Mouse (Mus musculus) cerebellum, postnatal 14 days (tissue): ENCODE results near the gene Gpr87.
"Not testable (repeated sequence)": the region's sequence is repeated elsewhere in the genome, so short reads cannot be mapped to it uniquely, and the experiment has no call there.

Experiments
- DNase-seq, 2 experiments: peaks; one replicate each; pipeline ENCODE4 v3.0.0; 2021; ENCODE audit warnings: mixed read lengths in 2 of 2

The Gpr87 gene

DNA sequence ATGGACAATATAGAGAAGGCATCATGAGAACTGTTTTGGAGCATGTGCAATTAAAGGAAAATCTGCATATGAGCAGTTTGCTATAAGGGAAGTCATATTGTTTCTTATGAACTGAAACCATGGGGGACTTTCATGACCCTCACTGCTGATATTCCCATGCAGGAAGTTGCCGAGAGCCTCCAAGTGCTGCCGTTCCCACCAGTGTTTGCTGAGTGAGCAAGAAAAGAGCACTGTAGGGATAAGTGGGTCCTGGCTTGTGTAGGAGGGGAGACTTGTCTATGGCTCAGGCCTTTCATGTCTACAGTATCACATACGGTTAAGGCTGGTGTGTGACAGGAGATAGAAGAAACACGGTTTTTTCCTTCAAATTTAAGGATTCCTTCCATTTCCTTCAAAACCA lies 9.2 kb downstream of the Gpr87 start:
- no peak for DNase-seq

DNA sequence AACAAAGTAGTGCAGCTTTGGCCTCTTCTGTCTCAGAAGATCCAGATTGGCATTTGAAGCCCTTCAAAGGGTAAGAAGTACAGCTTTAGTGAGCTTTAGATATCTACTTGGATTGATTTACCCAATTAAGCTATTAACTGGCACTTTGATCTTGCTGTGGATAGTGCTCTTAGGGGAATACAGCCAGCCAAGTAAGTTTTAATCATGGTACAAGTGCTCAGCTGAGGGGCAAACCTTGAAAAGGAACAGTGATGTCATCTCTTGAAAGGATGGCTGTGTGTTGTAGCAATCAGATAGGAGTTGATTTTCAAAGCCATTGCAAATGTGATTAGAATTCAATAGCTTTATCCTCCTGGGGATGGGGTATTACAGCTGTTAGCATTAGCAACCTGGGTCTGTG lies 12.8 kb downstream of the Gpr87 start:
- no peak for DNase-seq

DNA sequence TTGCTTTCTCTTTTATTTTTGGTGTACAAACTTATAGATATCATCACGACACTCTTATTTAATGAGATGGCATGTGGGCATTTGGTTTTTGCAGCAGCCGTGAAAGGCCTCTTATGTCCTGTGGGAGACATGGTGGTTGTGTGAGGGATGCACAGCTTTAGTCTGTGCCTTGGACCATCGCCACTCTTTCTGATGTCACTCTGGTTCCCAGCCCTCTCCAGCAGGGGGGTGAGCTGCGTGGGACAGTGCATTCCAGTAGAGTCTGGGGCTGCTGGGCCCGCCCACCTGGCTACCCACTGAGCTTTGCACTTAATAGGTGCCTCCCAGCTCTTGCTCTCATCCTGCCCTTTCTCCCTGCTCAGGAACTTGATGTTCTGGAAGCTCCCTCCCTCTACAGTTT lies 13.8 kb downstream of the Gpr87 start:
- DNase-seq = peak; percentile 20 to 28

- peak; percentile 70 to 83 for DNase-seq
Measured at GRCm38 (mm10) chr3:59176871-59177270, 18.0 kb downstream of the Gpr87 start.

DNA sequence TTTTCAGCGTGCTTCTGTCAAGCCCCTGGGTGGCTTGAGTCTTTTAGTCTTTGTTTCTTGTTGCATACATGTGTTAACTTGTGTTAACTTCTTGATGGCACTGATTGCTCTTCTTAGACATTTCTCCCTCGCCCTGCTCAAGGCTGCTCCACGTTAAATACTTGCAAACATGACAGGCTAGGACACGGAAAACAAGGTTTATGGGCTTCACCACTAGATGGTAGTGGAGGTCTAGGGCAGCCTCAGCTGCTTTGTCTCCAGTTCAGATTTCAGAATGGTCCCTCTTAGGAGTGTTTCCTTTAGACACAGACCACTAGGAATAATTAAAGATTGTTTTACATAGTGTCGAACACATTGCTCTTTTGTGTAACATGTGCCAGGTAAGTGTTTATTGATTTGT lies 19.7 kb downstream of the Gpr87 start:
- peak; percentile 76 to 83 for DNase-seq

DNA sequence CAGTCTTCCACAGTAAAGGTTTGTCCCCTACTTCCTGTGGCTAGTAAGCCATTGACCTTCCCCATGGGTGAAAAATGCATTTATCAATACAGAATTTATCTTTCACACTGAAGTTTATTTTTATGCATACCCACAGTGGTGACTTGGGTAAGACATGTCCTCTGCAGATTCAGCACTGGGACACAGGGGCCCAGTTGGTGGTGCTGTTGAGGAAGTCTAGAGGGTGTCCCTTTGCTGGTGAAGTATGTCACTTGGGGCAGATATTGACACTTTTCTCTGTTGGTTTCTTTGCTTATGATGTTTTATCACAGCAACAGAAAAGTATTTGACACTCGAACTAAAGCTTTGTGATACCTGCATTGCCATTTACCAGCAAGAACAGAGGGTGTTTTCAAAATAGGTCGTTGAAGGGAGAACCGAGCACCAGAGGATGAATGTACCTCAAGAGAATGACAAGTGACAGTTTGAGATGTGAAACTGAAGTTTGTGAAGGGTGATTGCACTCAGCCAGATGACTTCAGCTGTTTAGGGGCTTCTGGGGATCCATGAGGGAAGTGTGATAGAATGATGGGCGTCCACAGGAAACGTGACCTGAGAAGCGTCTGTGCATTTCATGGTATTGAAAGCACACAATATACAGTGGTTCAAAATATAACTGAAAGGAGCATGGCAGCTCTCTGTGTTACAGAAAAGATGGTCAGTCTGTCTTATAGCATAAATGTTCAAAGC lies 20.3 kb downstream of the Gpr87 start:
- DNase-seq = no peak

GRCm38 (mm10) chr3:59169921-59170627 lies 24.8 kb downstream of the Gpr87 start:
- DNase-seq = no peak

DNA sequence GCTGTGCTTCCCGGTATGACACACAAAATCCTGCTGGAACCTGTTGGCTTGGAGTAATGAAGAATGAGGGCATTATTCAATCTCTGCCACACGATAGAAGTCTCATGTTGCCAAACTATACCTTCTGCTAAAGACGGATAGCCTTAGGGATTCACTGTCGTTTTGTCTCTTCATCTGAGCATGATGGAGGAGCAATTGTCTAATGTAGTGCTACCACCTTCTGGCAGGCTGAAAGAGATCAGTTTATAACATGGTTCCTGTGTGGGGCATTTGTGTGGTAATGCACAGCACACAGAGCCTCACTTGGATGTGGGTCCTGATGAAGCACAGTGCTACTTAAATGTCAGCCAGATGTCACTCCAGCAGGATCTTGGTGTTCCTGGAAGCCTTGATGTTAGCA lies 25.7 kb downstream of the Gpr87 start:
- DNase-seq = no peak

DNA sequence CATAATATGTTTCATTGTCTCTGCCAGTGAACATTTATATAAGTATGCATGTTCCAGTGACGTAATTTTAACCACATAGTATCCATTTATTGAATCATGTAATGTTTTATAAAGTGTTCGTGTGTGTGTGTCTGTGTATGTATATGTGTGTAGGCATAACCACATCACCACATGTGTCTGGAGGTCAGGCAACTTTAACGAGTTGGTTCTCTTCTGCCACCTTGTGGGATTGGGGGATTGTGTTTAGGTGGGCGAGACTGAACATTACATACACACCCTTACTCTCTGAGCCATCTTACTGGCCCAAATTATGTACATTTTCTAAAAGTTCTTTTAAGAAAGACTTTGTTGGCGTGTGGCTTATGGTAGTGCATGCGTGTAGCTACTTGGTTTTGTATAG lies 26.4 kb downstream of the Gpr87 start:
- DNase-seq = no peak

DNA sequence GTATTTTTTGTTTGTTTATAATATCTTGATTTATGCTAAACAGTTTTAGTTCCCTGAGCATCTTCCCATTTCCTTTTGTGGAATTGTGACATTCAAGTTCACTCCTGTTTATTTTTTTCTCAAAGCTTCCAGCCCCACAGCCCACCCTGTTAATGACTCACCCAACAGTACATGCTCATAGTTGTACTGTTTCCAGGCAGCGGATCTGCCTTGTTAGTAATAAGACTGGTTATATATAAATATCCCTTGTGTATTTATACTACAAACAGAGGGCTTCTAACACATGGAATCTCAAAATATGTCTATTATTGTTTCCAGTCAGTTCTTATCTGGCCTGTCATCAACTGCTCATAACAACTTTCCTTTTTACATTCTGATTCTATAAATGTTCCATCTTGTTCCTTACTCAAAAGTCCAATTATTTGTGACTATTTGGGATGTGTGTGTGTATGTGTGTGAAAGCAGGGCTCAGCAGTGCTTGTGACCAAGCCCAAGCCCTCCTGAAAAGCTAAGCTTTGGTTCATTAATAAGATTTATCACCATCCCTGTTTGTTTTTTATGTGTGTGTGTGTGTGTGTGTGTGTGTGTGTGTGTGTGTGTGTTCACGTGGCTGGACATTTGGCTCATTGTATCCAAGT lies 27.4 kb downstream of the Gpr87 start:
- DNase-seq = no peak

- no peak for DNase-seq
Measured at GRCm38 (mm10) chr3:59160465-59160864, 34.4 kb downstream of the Gpr87 start.

GRCm38 (mm10) chr3:59157048-59157447 lies 37.9 kb downstream of the Gpr87 start:
- DNase-seq = no peak

GRCm38 (mm10) chr3:59155404-59155803 lies 39.5 kb downstream of the Gpr87 start:
- DNase-seq = no peak

DNA sequence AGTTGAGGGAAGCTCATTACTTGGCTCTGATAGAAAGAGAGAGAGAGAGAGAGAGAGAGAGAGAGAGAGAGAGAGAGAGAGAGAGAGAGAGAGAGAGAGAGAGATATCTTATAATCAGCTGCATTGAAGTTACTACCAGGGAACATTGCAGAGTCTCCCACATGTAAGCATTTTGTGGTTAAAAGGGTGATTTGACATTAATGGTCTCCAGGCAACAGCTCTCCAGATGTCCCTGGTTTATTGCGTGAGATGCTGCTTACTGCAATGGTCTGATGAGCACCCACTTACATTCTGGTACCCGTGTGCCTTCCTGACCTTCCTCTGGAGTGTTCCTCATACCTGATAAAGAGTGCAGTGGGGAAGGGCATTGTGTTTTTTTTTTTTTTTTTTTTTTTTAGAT lies 40.0 kb downstream of the Gpr87 start:
- DNase-seq = no peak

DNA sequence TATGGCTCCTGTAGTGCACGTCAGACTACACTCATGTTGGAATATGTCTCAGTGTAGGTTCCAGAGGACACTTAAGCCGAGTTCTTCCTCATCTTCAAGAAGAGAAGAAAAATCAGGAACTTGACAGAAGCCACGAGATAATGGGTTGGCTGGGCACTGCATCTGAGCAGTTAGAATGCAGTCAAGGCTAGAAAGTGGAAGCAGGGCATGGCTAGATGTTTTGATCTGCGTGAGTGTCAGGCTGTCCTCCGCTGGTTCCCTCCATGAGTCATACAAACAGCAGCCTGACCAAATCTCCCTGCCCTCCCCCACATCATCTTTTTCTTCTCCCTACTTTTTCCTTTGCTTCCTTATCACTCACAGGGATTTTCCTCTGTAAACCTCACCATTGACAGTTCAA lies 41.5 kb downstream of the Gpr87 start, which contains the start of gene P2ry14:
P2ry14 (minus strand) TSS at position 195 of the 400 bp plus-strand sequence.
- DNase-seq = no peak

GRCm38 (mm10) chr3:59150624-59151023 lies 44.3 kb downstream of the Gpr87 start:
- DNase-seq = no peak

GRCm38 (mm10) chr3:59149646-59150045 lies 45.3 kb downstream of the Gpr87 start:
- DNase-seq = no peak

- no peak for DNase-seq
Measured at GRCm38 (mm10) chr3:59145194-59145593, 49.7 kb downstream of the Gpr87 start.

- no peak for DNase-seq
Measured at GRCm38 (mm10) chr3:59141507-59142305, 53.2 kb downstream of the Gpr87 start.

- DNase-seq = not testable (repeated sequence)
Measured at GRCm38 (mm10) chr3:59140941-59141340, 54.0 kb downstream of the Gpr87 start.

GRCm38 (mm10) chr3:59140115-59140514 lies 54.8 kb downstream of the Gpr87 start:
- no peak for DNase-seq

DNA sequence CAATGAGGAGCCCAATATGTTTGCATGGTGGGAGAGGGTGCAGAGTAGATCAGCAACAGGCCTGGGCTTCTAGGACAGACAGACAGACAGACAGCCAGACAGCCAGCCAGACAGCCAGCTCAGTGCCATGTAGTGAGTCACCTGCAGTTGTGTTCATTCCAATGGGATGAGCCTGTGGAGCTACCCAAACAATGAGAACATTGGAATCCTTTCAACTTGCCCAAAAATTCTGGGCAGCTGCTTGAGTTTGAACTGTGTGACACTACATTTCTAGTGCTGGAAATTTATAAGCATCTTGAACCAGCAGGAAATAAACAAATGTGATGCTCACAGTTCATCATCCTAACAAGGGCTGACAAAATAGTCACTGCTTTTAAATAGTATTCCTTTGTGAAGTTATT lies 55.3 kb downstream of the Gpr87 start:
- no peak for DNase-seq

DNA sequence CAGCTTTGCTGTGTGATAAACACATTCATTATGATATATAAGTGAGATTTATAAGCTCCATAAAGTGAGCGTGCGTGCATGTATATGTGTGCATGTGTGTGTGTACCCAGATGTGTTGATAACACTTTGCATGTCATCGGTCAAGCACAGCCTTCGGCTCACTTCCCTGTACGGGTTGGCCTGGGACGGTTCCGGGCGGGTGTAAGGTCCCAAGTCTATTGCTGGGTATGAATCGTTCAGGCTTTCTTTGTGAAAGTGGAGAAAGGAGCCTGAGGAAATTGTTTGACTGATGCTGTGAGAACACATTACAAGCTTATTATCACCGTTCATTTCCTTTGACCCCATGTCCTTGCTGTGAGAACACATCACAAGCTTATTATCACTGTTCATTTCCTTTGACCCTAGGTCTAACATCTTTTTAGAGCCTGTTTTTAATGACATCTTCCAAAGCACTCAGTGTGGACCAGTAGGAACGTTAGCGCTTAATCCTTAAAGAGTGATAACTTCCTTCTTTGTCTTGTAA lies 55.9 kb downstream of the Gpr87 start:
- DNase-seq = no peak
